Mouse (Mus musculus) CH12.LX (cell line): Measurements from ENCODE around the gene Npas3. TPM values are rescaled to one million over a fixed set of nuclear protein-coding genes. Genes with fewer than 3 reads are reported as not detected.

Source experiments
- DNase-seq: peaks from one replicate; pipeline ENCODE4 v3.0.0-alpha.2; 2013; ENCODE audit errors: extremely low read depth
- H3K27ac ChIP-seq: 2 replicates; pipeline ENCODE4 v1.5.1; 2012; ENCODE audit warnings: low read depth, mild to moderate bottlenecking, control low read depth, moderate library complexity; ENCODE audit not compliant: insufficient read depth
- H3K27me3 ChIP-seq: replicated peaks from 2 replicates; pipeline ENCODE3; 2012; ENCODE audit warnings: inconsistent platforms
- H3K36me3 ChIP-seq, 2 experiments: replicated peaks in 1 of 2; 2 replicates each; pipeline versions ENCODE3 to v1.6.1; 2012; ENCODE audit warnings: inconsistent platforms in 1 of 2, low read length in 1 of 2, mild to moderate bottlenecking in 1 of 2, mixed read lengths in 1 of 2, moderate library complexity in 1 of 2; ENCODE audit not compliant: control insufficient read depth in 1 of 2, insufficient read depth in 1 of 2
- H3K4me1 ChIP-seq, 2 experiments: 2 replicates each; pipeline ENCODE4 v1.6.1; 2012; ENCODE audit warnings: inconsistent platforms in 1 of 2, moderate library complexity in 1 of 2; ENCODE audit not compliant: insufficient read depth in 2 of 2, control insufficient read depth in 1 of 2
- H3K4me2 ChIP-seq: 2 replicates; pipeline ENCODE4 v1.6.1; 2012; ENCODE audit warnings: low read depth, mild to moderate bottlenecking, control low read depth; ENCODE audit not compliant: poor library complexity, insufficient read depth, severe bottlenecking
- H3K4me3 ChIP-seq, 3 experiments: fragments of 150-350 bp in 1 of 3; sonication (generic) in 1 of 3; replicated peaks in 1 of 3; 2 replicates each; pipeline versions ENCODE3 to v1.5.1; 2011 to 2012; ENCODE audit warnings: low read depth in 2 of 3, low read length in 2 of 3, mild to moderate bottlenecking in 2 of 3, moderate library complexity in 2 of 3, control low read depth in 1 of 3, improper control_type of control experiment in 1 of 3, inconsistent platforms in 1 of 3, mixed read lengths in 1 of 3; ENCODE audit not compliant: poor library complexity in 1 of 3
- H3K79me2 ChIP-seq: replicated peaks from 2 replicates; pipeline ENCODE4 v1.6.1; 2012; ENCODE audit warnings: mild to moderate bottlenecking, moderate library complexity; ENCODE audit not compliant: control insufficient read depth, poor library complexity, insufficient read depth, severe bottlenecking; ENCODE audit errors: extremely low read depth
- H3K9ac ChIP-seq: 2 replicates; pipeline ENCODE4 v1.6.1; 2012; ENCODE audit warnings: low read depth, mild to moderate bottlenecking, control low read depth, moderate library complexity; ENCODE audit not compliant: insufficient read depth
- H3K9me3 ChIP-seq: replicated peaks from 2 replicates; pipeline ENCODE3; 2012; ENCODE audit warnings: low read length, inconsistent platforms, mixed read lengths
- BHLHE40 ChIP-seq: IDR thresholded peaks from 2 replicates; pipeline ENCODE4 v1.6.1; 2011; ENCODE audit warnings: mild to moderate bottlenecking, low read depth, low read length, improper control_type of control experiment
- CHD1 ChIP-seq: IDR thresholded peaks from 2 replicates; pipeline ENCODE4 v1.6.1; 2012; ENCODE audit warnings: low read depth, low read length, improper control_type of control experiment, inconsistent platforms
- CHD2 ChIP-seq: IDR thresholded peaks from 2 replicates; pipeline ENCODE4 v1.6.1; 2011; ENCODE audit warnings: low read length, improper control_type of control experiment
- CTCF ChIP-seq, 2 experiments: IDR thresholded peaks in 1 of 2; conservative IDR thresholded peaks in 1 of 2; 2 replicates each; pipeline ENCODE4 v1.5.1; 2011 to 2012; ENCODE audit warnings: low read depth in 2 of 2, low read length in 2 of 2, improper control_type of control experiment in 1 of 2, inconsistent platforms in 1 of 2, mild to moderate bottlenecking in 1 of 2, moderate library complexity in 1 of 2
- E2F4 ChIP-seq: IDR thresholded peaks from 2 replicates; pipeline ENCODE4 v1.6.1; 2011; ENCODE audit warnings: low read depth, low read length, improper control_type of control experiment; ENCODE audit not compliant: insufficient replicate concordance
- EP300 ChIP-seq: IDR thresholded peaks from 2 replicates; pipeline ENCODE4 v1.6.1; 2011; ENCODE audit warnings: low read length, improper control_type of control experiment
- ETS1 ChIP-seq: conservative IDR thresholded peaks from 2 replicates; pipeline ENCODE4 v1.6.1; 2012; ENCODE audit warnings: low read depth, mild to moderate bottlenecking, inconsistent platforms, low read length, improper control_type of control experiment, moderate library complexity
- GABPA ChIP-seq: IDR thresholded peaks from 2 replicates; pipeline ENCODE4 v1.6.1; 2012; ENCODE audit warnings: low read depth, low read length, improper control_type of control experiment, inconsistent platforms; ENCODE audit not compliant: insufficient replicate concordance
- IRF4 ChIP-seq: IDR thresholded peaks from 2 replicates; pipeline ENCODE4 v1.6.1; 2014; ENCODE audit warnings: low read depth, mild to moderate bottlenecking, inconsistent platforms, low read length, improper control_type of control experiment
- MAFK ChIP-seq: IDR thresholded peaks from 2 replicates; pipeline ENCODE4 v1.6.1; 2011; ENCODE audit warnings: low read length, improper control_type of control experiment; ENCODE audit not compliant: insufficient replicate concordance
- MEF2A ChIP-seq: IDR thresholded peaks from 2 replicates; pipeline ENCODE4 v1.6.1; 2014; ENCODE audit warnings: low read depth, mild to moderate bottlenecking, inconsistent platforms, low read length, improper control_type of control experiment, borderline replicate concordance
- MXI1 ChIP-seq: IDR thresholded peaks from 2 replicates; pipeline ENCODE4 v1.6.1; 2011; ENCODE audit warnings: mild to moderate bottlenecking, low read depth, low read length, improper control_type of control experiment
- NRF1 ChIP-seq: IDR thresholded peaks from 2 replicates; pipeline ENCODE4 v1.6.1; 2014; ENCODE audit warnings: low read depth, mild to moderate bottlenecking, inconsistent platforms, low read length, improper control_type of control experiment, moderate library complexity
- POLR2A ChIP-seq: IDR thresholded peaks from 2 replicates; pipeline ENCODE4 v1.6.1; 2011; ENCODE audit warnings: low read depth, mild to moderate bottlenecking, improper control_type of control experiment, low read length
- POLR2AphosphoS2 ChIP-seq: IDR thresholded peaks from 2 replicates; pipeline ENCODE4 v1.6.1; 2011; ENCODE audit warnings: low read depth, low read length, improper control_type of control experiment
- RAD21 ChIP-seq: IDR thresholded peaks from 2 replicates; pipeline ENCODE4 v1.6.1; 2011; ENCODE audit warnings: low read depth, mild to moderate bottlenecking, low read length, improper control_type of control experiment, moderate library complexity
- RCOR1 ChIP-seq: conservative IDR thresholded peaks from 2 replicates; pipeline ENCODE4 v1.6.1; 2012; ENCODE audit warnings: low read depth, mild to moderate bottlenecking, inconsistent platforms, low read length, improper control_type of control experiment
- SIN3A ChIP-seq: IDR thresholded peaks from 2 replicates; pipeline ENCODE4 v1.6.1; 2012; ENCODE audit warnings: low read length, improper control_type of control experiment, inconsistent platforms
- SMC3 ChIP-seq: IDR thresholded peaks from 2 replicates; pipeline ENCODE4 v1.6.1; 2011; ENCODE audit warnings: low read depth, low read length, improper control_type of control experiment
- TBP ChIP-seq: conservative IDR thresholded peaks from 2 replicates; pipeline ENCODE4 v1.6.1; 2011; ENCODE audit warnings: low read depth, low read length, improper control_type of control experiment
- TCF12 ChIP-seq: IDR thresholded peaks from 2 replicates; pipeline ENCODE4 v1.6.1; 2014; ENCODE audit warnings: low read depth, mild to moderate bottlenecking, inconsistent platforms, low read length, improper control_type of control experiment
- USF1 ChIP-seq: IDR thresholded peaks from 2 replicates; pipeline ENCODE4 v1.6.1; 2014; ENCODE audit warnings: low read depth, mild to moderate bottlenecking, inconsistent platforms, low read length, improper control_type of control experiment
- USF2 ChIP-seq: conservative IDR thresholded peaks from 2 replicates; pipeline ENCODE4 v1.6.1; 2011; ENCODE audit warnings: low read depth, low read length, improper control_type of control experiment
- ZC3H11A ChIP-seq: IDR thresholded peaks from 2 replicates; pipeline ENCODE4 v1.6.1; 2012; ENCODE audit warnings: low read depth, mild to moderate bottlenecking, inconsistent platforms, low read length, improper control_type of control experiment
- ZKSCAN1 ChIP-seq: IDR thresholded peaks from 2 replicates; pipeline ENCODE4 v1.6.1; 2012; ENCODE audit warnings: low read depth, inconsistent platforms, low read length, improper control_type of control experiment, borderline replicate concordance
- ZMIZ1 ChIP-seq: IDR thresholded peaks from 2 replicates; pipeline ENCODE4 v1.6.1; 2012; ENCODE audit warnings: low read depth, mild to moderate bottlenecking, inconsistent platforms, low read length, improper control_type of control experiment
- ZNF384 ChIP-seq: IDR thresholded peaks from 2 replicates; pipeline ENCODE4 v1.6.1; 2012; ENCODE audit warnings: low read depth, low read length, improper control_type of control experiment, inconsistent platforms
- dilution Hi-C: fragments of 300-500 bp; cut with MboI; formaldehyde crosslinking; loops from 2 replicates; pipeline ENCODE4 v1.14.3; 2020; ENCODE audit warnings: low sequenced_read_pairs; ENCODE audit not compliant: extremely low pct_unique_long_range_greater_than_20kb, extremely low pct_ligation_motif_present
- in situ Hi-C: fragments of 300-500 bp; cut with MboI; formaldehyde crosslinking; loops from 3 replicates; pipeline ENCODE4 v1.14.3; 2019; ENCODE audit warnings: low sequenced_read_pairs, low pct_ligation_motif_present, low pct_unique_long_range_greater_than_20kb, mixed read lengths
- polyA plus RNA-seq: library from polyadenylated mRNA; unstranded; fragments of >175 nt; gene quantifications from 2 replicates; pipeline ENCODE4 v1.2.1, GENCODE M21; 2012; ENCODE audit warnings: low read depth; ENCODE audit not compliant: insufficient read length
- total RNA-seq, 2 experiments: library from RNA; depleted of rRNA; stranded (reverse); fragments of 300-350 nt in 1 of 2; fragments of >200 nt in 1 of 2; gene quantifications; 2 replicates each; pipeline ENCODE4 v1.2.3; 2012 to 2014

Npas3 gene
- total and polyA plus RNA-seq, 3 experiments = 0.13 TPM; not detected in 1

GRCm38 (mm10) chr12:53754236-53754635 lies 505.8 kb downstream of the Npas3 start:
- Histone ChIP-seq H3K79me2 (no peaks in the 10 kb centered on the region), H3K27me3 (no peaks in the 10 kb centered on the region), H3K4me3 (no peak overlapping the region), H3K9me3 (no peaks in the 10 kb centered on the region), H3K27ac (no peak overlapping the region), H3K36me3 (no peaks in the 10 kb centered on the region), H3K4me2 (no peak overlapping the region), H3K4me1 (no peaks in the 10 kb centered on the region), H3K9ac (no peak overlapping the region)
- dilution Hi-C loops (no loop called here), in situ Hi-C loops (no loop called here)
- TF ChIP-seq ZKSCAN1 (no peak), E2F4 (no peak), EP300 (no peak), CHD2 (no peak), BHLHE40 (no peak), NRF1 (no peak), TBP (no peak), CTCF (conservative IDR thresholded peaks at IDR 0.05 in 1 of 2, IDR thresholded peaks at IDR 0.05 in 1 of 2; ENCODE audit: low read depth in 2 of 2, low read length in 2 of 2) (no peak), POLR2A (no peak), TCF12 (no peak), USF2 (no peak), GABPA (no peak), MXI1 (no peak), USF1 (no peak), POLR2AphosphoS2 (no peak), RCOR1 (no peak), RAD21 (no peak), SIN3A (no peak), ZNF384 (no peak)
- DNase-seq = no peak

- Histone ChIP-seq H3K4me3 (no peak overlapping the region), H3K36me3 (no peaks in the 10 kb centered on the region), H3K79me2 (no peaks in the 10 kb centered on the region), H3K27me3 (no peaks in the 10 kb centered on the region), H3K9me3 (no peaks in the 10 kb centered on the region), H3K4me2 (no peak overlapping the region), H3K9ac (no peak overlapping the region), H3K4me1 (no peaks in the 10 kb centered on the region), H3K27ac (no peak overlapping the region)
- no peak for DNase-seq
- dilution Hi-C loops = no loop called here
- in situ Hi-C loops = no loop called here
- TF ChIP-seq E2F4 (no peak), ZC3H11A (no peak), POLR2A (no peak), RAD21 (no peak), MXI1 (no peak), CHD1 (no peak), ZMIZ1 (no peak), MAFK (no peak), MEF2A (no peak), GABPA (no peak), EP300 (no peak), IRF4 (no peak), SMC3 (no peak), ETS1 (no peak), TBP (no peak)
Measured at GRCm38 (mm10) chr12:53757631-53758030, 509.2 kb downstream of the Npas3 start.
